Mouse (Mus musculus) bone marrow, adult 2 months (tissue): Measurements from ENCODE around the gene Trip11.

Experiments
- CTCF ChIP-seq: fragments of 200-500 bp; IDR thresholded peaks from 2 replicates; pipeline ENCODE4 v1.5.1; 2011; ENCODE audit warnings: low read length, control low read depth; ENCODE audit not compliant: control insufficient read depth, insufficient read depth
- POLR2A ChIP-seq: fragments of 200-500 bp; IDR thresholded peaks from 2 replicates; pipeline ENCODE4 v1.6.1; 2011; ENCODE audit warnings: low read depth, mild to moderate bottlenecking, control low read depth, low read length, borderline replicate concordance; ENCODE audit not compliant: control insufficient read depth

DNA sequence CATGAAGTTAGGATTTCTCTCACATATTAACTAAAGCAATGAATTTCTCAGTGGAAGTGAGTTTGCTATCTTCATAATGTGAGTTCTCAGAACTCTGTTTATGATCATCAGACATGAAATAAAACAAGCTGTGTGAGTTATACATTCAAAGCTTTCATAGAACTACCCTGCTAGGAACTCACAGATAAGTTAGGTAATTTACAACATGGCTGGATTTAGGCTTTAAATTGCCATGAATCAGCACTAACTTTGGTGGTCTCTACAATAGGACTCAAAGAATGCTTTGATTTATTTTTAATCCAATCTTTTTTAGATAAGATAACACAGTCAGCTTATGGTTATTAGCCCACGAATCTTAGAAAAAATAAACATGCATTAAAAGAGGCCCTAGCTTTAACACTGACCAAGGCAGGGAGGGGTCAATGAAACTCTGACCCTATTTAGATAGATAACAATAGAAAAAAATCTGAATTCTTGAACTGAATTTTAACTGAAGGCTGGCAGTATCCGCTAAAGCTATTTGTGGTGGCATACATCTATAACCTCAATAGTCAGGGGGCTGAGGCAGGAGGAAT is 13.3 kb downstream of the Trip11 start:
- TF ChIP-seq POLR2A (no peak), CTCF (no peak)
